Mouse (Mus musculus): ENCODE results near the gene Supt20.
A peak's percentile ranks its signal among the peaks of the same experiment; 100 is the strongest.
"Not testable (repeated sequence)": the region's sequence is repeated elsewhere in the genome, so short reads cannot be mapped to it uniquely, and the experiment has no call there.

The Supt20 gene

GRCm38 (mm10) chr3:54757446-54757845 lies 64.8 kb downstream of the Supt20 start:
- no peak for DNase-seq

GRCm38 (mm10) chr3:54759211-54759610 lies 66.6 kb downstream of the Supt20 start:
- DNase-seq: no peak

GRCm38 (mm10) chr3:54760321-54761115 lies 67.9 kb downstream of the Supt20 start:
- no peak for DNase-seq

- DNase-seq: no peak
Observed at GRCm38 (mm10) chr3:54761258-54761657, 68.7 kb downstream of the Supt20 start.

GRCm38 (mm10) chr3:54764418-54764817 lies 71.8 kb downstream of the Supt20 start:
- DNase-seq: peak; percentile 36 to 48

GRCm38 (mm10) chr3:54765521-54765920 lies 72.9 kb downstream of the Supt20 start:
- not testable (repeated sequence) for DNase-seq

GRCm38 (mm10) chr3:54766034-54766433 lies 73.4 kb downstream of the Supt20 start:
- DNase-seq: no peak

- DNase-seq: no peak
Observed at GRCm38 (mm10) chr3:54766811-54767210, 74.2 kb downstream of the Supt20 start.

GRCm38 (mm10) chr3:54768592-54768991 lies 76.0 kb downstream of the Supt20 start:
- no peak for DNase-seq

GRCm38 (mm10) chr3:54769349-54770275 lies 77.0 kb downstream of the Supt20 start:
- no peak for DNase-seq

GRCm38 (mm10) chr3:54773613-54774012 lies 81.0 kb downstream of the Supt20 start:
- no peak for DNase-seq

- no peak for DNase-seq
Observed at GRCm38 (mm10) chr3:54775989-54776631, 83.5 kb downstream of the Supt20 start.
